Mouse (Mus musculus) ovary, postnatal 14 days (tissue): Measurements from ENCODE around the gene Cdca7.

Experiments used
- DNase-seq: peaks from one replicate; pipeline ENCODE4 v3.0.0; 2022; ENCODE audit warnings: low spot score

Cdca7 gene

GRCm38 (mm10) chr2:72475797-72476485 is at the start of gene Cdca7:
TSS of gene Cdca7 (plus strand) at chr2:72476159.
- peak; percentile 74 for DNase-seq

- no peak for DNase-seq
Measured at GRCm38 (mm10) chr2:72426776-72427175, 49.2 kb upstream of the Cdca7 start.

- DNase-seq: no peak
Measured at GRCm38 (mm10) chr2:72427288-72427687, 48.7 kb upstream of the Cdca7 start.

- DNase-seq: no peak
Measured at GRCm38 (mm10) chr2:72438941-72439533, 36.9 kb upstream of the Cdca7 start.

- no peak for DNase-seq
Measured at GRCm38 (mm10) chr2:72441010-72441409, 34.9 kb upstream of the Cdca7 start.

GRCm38 (mm10) chr2:72442825-72443224 is 33.1 kb upstream of the Cdca7 start:
- no peak for DNase-seq

- DNase-seq: no peak
Measured at GRCm38 (mm10) chr2:72443960-72444359, 32.0 kb upstream of the Cdca7 start.

GRCm38 (mm10) chr2:72446106-72446505 is 29.9 kb upstream of the Cdca7 start:
- DNase-seq: no peak

- no peak for DNase-seq
Measured at GRCm38 (mm10) chr2:72446615-72447014, 29.3 kb upstream of the Cdca7 start.

- DNase-seq: no peak
Measured at GRCm38 (mm10) chr2:72453563-72453962, 22.4 kb upstream of the Cdca7 start.

GRCm38 (mm10) chr2:72456189-72456588 is 19.8 kb upstream of the Cdca7 start:
- no peak for DNase-seq

- DNase-seq: no peak
Measured at GRCm38 (mm10) chr2:72464376-72465014, 11.5 kb upstream of the Cdca7 start.

- no peak for DNase-seq
Measured at GRCm38 (mm10) chr2:72467604-72468003, 8.4 kb upstream of the Cdca7 start.

- DNase-seq: no peak
Measured at GRCm38 (mm10) chr2:72471415-72472070, 4.4 kb upstream of the Cdca7 start.

- DNase-seq: no peak
Measured at GRCm38 (mm10) chr2:72474531-72475287, 1.2 kb upstream of the Cdca7 start.

GRCm38 (mm10) chr2:72475423-72475796 is 549 bp upstream of the Cdca7 start:
- no peak for DNase-seq

- DNase-seq: peak; percentile 17
Measured at GRCm38 (mm10) chr2:72476486-72477211, 690 bp downstream of the Cdca7 start.

- no peak for DNase-seq
Measured at GRCm38 (mm10) chr2:72477221-72477620, 1.3 kb downstream of the Cdca7 start.

- no peak for DNase-seq
Measured at GRCm38 (mm10) chr2:72478176-72478575, 2.2 kb downstream of the Cdca7 start.

- DNase-seq: no peak
Measured at GRCm38 (mm10) chr2:72478921-72479320, 3.0 kb downstream of the Cdca7 start.

- no peak for DNase-seq
Measured at GRCm38 (mm10) chr2:72479818-72480217, 3.9 kb downstream of the Cdca7 start.
